Mouse (Mus musculus): ENCODE data around the gene Myod1. TPM values are rescaled to one million over a fixed set of nuclear protein-coding genes. Genes with fewer than 3 reads are reported as not detected.

The Myod1 gene
- total and polyA plus RNA-seq, 3 experiments: not detected

DNA sequence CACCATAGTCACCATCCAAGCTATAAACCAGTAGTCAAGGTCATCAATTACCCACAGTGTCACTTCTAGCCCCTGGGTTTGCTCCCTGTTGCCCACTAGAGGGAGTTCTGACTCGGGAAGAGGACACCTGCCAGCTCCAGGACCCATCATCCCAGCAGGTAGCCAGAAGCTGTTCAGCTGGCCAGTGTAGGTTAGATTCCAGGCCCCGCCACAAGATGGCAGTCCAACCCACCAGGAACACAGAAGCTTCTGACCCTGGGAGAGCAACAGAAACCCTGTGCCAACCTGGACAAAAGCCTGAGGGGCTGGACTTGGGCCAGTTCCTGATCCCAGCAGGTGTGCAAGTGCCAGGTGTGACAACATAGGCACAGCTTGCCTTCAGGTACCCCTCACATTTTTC is 16.8 kb downstream of the Myod1 start:
- intact Hi-C loops (cut with DNase I): loop anchor here (1.0 to 10.0 kb wide), 3 partner anchors 176 to 322 kb away; partner anchors contain the start of genes Saa3 and Saal1
- H3K27ac ChIP-seq: no peak overlapping the region
- 0% methylated on average over 2 of the region's 2 CpGs for WGBS
- no peak overlapping the region for H3K9ac ChIP-seq (ENCODE audit: low read depth, low read length)
- peak; percentile 72 to 82 for DNase-seq
- TF ChIP-seq CTCF (IDR thresholded peaks at IDR 0.05) (peak; percentile 98), EP300 (IDR thresholded peaks at IDR 0.05; ENCODE audit: insufficient read depth, low read depth, low read length) (0 out of 2 replicates have a peak, but pooled peaks have one; percentile 48), POLR2A (IDR thresholded peaks at IDR 0.05; ENCODE audit: insufficient read depth, low read depth, low read length) (no peak)
- no peak overlapping the region for H3K4me3 ChIP-seq
- H3K4me1 ChIP-seq (ENCODE audit: control insufficient read depth, insufficient read depth, low read length): no peaks in the 10 kb centered on the region
- peaks cover 15% of the 10 kb centered on the region for H3K27me3 ChIP-seq (ENCODE audit: control insufficient read depth, insufficient read depth, low read length)
- H3K79me2 ChIP-seq (replicated peaks; ENCODE audit: control insufficient read depth, insufficient read depth, low read length): no peaks in the 10 kb centered on the region
- no peaks in the 10 kb centered on the region for H3K36me3 ChIP-seq (ENCODE audit: control insufficient read depth, insufficient read depth, low read length)

- Histone ChIP-seq H3K79me2 (replicated peaks; ENCODE audit: control insufficient read depth, insufficient read depth, low read length) (no peaks in the 10 kb centered on the region), H3K4me3 (no peak overlapping the region), H3K27me3 (ENCODE audit: control insufficient read depth, insufficient read depth, low read length) (peaks cover 15% of the 10 kb centered on the region), H3K36me3 (ENCODE audit: control insufficient read depth, insufficient read depth, low read length) (no peaks in the 10 kb centered on the region), H3K9ac (ENCODE audit: low read depth, low read length) (no peak overlapping the region), H3K4me1 (ENCODE audit: control insufficient read depth, insufficient read depth, low read length) (no peaks in the 10 kb centered on the region), H3K27ac (no peak overlapping the region)
- TF ChIP-seq CTCF (IDR thresholded peaks at IDR 0.05) (no peak), POLR2A (IDR thresholded peaks at IDR 0.05; ENCODE audit: insufficient read depth, low read depth, low read length) (no peak), EP300 (IDR thresholded peaks at IDR 0.05; ENCODE audit: insufficient read depth, low read depth, low read length) (no peak)
- 29% methylated on average over 12 of the region's 12 CpGs for WGBS
- no peak for DNase-seq
- intact Hi-C loops (cut with DNase I): loop anchor here (1.0 to 10.0 kb wide), 3 partner anchors 175 to 321 kb away; partner anchors contain the start of genes Saa3 and Saal1
Measured at GRCm38 (mm10) chr7:46393718-46394511, 17.6 kb downstream of the Myod1 start.

GRCm38 (mm10) chr7:46394933-46395332 is 18.7 kb downstream of the Myod1 start:
- Histone ChIP-seq H3K4me1 (ENCODE audit: control insufficient read depth, insufficient read depth, low read length) (no peaks in the 10 kb centered on the region), H3K27me3 (ENCODE audit: control insufficient read depth, insufficient read depth, low read length) (peaks cover 15% of the 10 kb centered on the region), H3K36me3 (ENCODE audit: control insufficient read depth, insufficient read depth, low read length) (no peaks in the 10 kb centered on the region), H3K27ac (no peak overlapping the region), H3K79me2 (replicated peaks; ENCODE audit: control insufficient read depth, insufficient read depth, low read length) (no peaks in the 10 kb centered on the region), H3K9ac (ENCODE audit: low read depth, low read length) (no peak overlapping the region), H3K4me3 (no peak overlapping the region)
- no peak for DNase-seq
- 60% methylated on average over 4 of the region's 4 CpGs for WGBS
- intact Hi-C loops (cut with DNase I): loop anchor here (10.0 kb wide), 1 partner anchor 320 kb away; the partner anchor contains the start of genes Saa3 and Saal1
- TF ChIP-seq CTCF (IDR thresholded peaks at IDR 0.05) (no peak), EP300 (IDR thresholded peaks at IDR 0.05; ENCODE audit: insufficient read depth, low read depth, low read length) (no peak), POLR2A (IDR thresholded peaks at IDR 0.05; ENCODE audit: insufficient read depth, low read depth, low read length) (no peak)

DNA sequence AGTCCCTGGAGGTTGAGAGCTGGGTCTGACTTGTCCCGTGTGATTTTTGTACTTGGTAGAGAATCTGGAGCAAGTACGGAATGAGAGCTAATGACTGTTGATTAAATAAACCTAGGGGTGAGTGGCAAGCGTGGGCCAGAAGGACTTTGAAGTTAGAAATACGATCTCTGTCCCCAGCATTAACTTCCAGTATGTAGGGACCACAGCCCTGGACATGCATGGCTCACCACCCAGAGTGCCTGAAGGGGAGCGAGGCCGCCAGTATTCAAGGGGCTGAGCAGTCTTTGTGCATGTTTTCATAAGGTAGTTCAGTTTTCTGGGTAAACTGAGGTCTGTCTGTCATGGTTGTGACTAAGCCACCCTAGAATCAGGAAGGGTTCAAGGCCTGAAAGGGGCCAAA is 19.3 kb downstream of the Myod1 start:
- no peak overlapping the region for H3K27ac ChIP-seq
- no peaks in the 10 kb centered on the region for H3K79me2 ChIP-seq (replicated peaks; ENCODE audit: control insufficient read depth, insufficient read depth, low read length)
- WGBS: 47% methylated on average over 6 of the region's 6 CpGs
- DNase-seq: no peak
- H3K4me3 ChIP-seq: no peak overlapping the region
- H3K36me3 ChIP-seq (ENCODE audit: control insufficient read depth, insufficient read depth, low read length): no peaks in the 10 kb centered on the region
- peaks cover 15% of the 10 kb centered on the region for H3K27me3 ChIP-seq (ENCODE audit: control insufficient read depth, insufficient read depth, low read length)
- intact Hi-C loops (cut with DNase I): loop anchor here (10.0 kb wide), 1 partner anchor 319 kb away; the partner anchor contains the start of genes Saa3 and Saal1
- TF ChIP-seq POLR2A (IDR thresholded peaks at IDR 0.05; ENCODE audit: insufficient read depth, low read depth, low read length) (no peak), CTCF (IDR thresholded peaks at IDR 0.05) (no peak), EP300 (IDR thresholded peaks at IDR 0.05; ENCODE audit: insufficient read depth, low read depth, low read length) (no peak)
- H3K9ac ChIP-seq (ENCODE audit: low read depth, low read length): no peak overlapping the region
- H3K4me1 ChIP-seq (ENCODE audit: control insufficient read depth, insufficient read depth, low read length): no peaks in the 10 kb centered on the region

DNA sequence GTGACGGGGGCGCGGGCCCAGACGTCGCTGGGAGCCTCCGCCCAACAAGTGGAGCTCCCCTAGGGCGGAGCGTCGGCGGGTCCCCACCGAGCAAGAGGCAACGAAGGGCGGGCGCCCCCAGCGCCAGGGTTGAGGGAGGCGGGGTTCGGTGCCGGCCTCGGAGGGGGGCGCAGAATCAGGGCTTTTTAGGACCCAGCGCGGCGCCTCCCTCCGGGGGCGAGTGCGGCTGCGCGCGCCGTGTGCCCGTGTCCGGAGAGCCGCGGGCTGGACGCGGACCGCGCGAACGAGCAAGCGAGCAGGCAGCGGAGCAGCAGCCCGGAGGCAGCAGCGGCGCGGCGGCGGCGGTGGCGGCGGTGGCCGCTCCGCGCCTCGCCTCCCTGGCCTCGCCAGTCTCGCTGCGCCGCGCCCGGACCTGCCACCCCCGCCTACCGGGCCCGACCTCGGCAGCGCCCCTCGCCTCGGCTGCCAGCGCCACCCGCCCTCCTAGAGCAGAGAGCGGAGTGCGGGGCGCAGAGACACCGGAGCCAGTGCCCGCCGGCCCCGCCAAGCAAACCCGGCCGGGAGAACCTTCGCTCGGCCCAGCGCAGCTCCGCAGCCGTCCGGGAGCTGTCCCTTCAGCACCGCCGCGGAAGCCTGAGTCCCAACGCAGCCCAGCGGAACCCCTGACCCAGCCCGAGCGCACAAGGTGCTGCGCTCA is 20.1 kb downstream of the Myod1 start, which contains the start of gene Kcnc1:
Gene Kcnc1 (plus strand): TSS at position 267 of the 697 bp plus-strand sequence.
- Histone ChIP-seq H3K4me3 (no peak within 1 kb of the TSS; the same call in 1 of the 2 replicates), H3K36me3 (ENCODE audit: control insufficient read depth, insufficient read depth, low read length) (no peaks in the 10 kb centered on the region), H3K4me1 (ENCODE audit: control insufficient read depth, insufficient read depth, low read length) (no peaks in the 10 kb centered on the region), H3K27ac (no peak within 1 kb of the TSS), H3K79me2 (replicated peaks; ENCODE audit: control insufficient read depth, insufficient read depth, low read length) (no peaks in the 10 kb centered on the region), H3K9ac (ENCODE audit: low read depth, low read length) (no peak within 1 kb of the TSS), H3K27me3 (ENCODE audit: control insufficient read depth, insufficient read depth, low read length) (peaks cover 15% of the 10 kb centered on the region)
- TF ChIP-seq EP300 (IDR thresholded peaks at IDR 0.05; ENCODE audit: insufficient read depth, low read depth, low read length): no peak
- peak; percentile 69 to 77 for DNase-seq
- WGBS: under 1% methylated on average over 83 of the region's 93 CpGs
- intact Hi-C loops (cut with DNase I): loop anchor here (10.0 kb wide), 1 partner anchor 318 kb away; the partner anchor contains the start of genes Saa3 and Saal1
